Mouse (Mus musculus) G1E (cell line): ENCODE measurements around the gene Cd69.

Experiments
- CTCF ChIP-seq: IDR thresholded peaks from 2 replicates; pipeline ENCODE4 v1.5.1; 2012; ENCODE audit warnings: low read depth, low read length, inconsistent platforms, mixed read lengths
- GATA1 ChIP-seq: IDR thresholded peaks from 2 replicates; pipeline ENCODE4 v1.6.1; 2012; ENCODE audit warnings: borderline replicate concordance, low read length, inconsistent platforms, mixed read lengths
- TAL1 ChIP-seq: conservative IDR thresholded peaks from 2 replicates; pipeline ENCODE4 v1.6.1; 2012; ENCODE audit warnings: low read depth, low read length, inconsistent platforms, mixed read lengths

DNA sequence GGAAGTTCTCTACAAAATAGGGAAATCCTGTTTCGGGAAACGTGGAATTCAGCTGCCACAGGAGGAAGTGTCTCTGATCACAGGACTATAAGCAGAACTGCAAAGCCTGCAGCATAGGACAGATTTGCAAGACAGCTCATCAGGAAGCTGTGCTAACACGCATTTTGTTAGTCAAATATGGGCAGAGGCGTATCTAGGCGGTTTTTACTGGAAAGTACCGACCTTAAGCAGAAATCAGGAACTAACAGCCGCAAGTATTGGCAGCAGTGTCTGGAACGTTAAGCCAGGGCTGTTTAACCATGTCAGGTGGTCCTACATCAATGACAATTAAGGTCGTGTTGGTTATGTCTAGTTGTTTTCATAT lies 42.4 kb downstream of the Cd69 start:
- no peak for TF ChIP-seq TAL1
- no peak for TF ChIP-seq CTCF
- no peak for TF ChIP-seq GATA1
